Mouse (Mus musculus): ENCODE measurements around the gene 5730522E02Rik.

- TF ChIP-seq CTCF (IDR thresholded peaks at IDR 0.05; ENCODE audit: control insufficient read depth, insufficient read depth, insufficient replicate concordance, low read depth, low read length), result no peak
- TF ChIP-seq POLR2A (IDR thresholded peaks at IDR 0.05; ENCODE audit: control insufficient read depth, low read depth, low read length), result no peak
These were observed 439.5 kb downstream of the 5730522E02Rik start for GRCm38 (mm10) chr11:25770991-25771568.
